Mouse (Mus musculus) layer of hippocampus, adult 6 months (tissue): ENCODE measurements around the gene Foxl2. TPM values are rescaled to one million over a fixed set of nuclear protein-coding genes. Genes with fewer than 3 reads are reported as not detected.

Experiments
- long read RNA-seq, 2 experiments: library from polyadenylated mRNA; unstranded; transcript quantifications; one replicate each; pipeline ENCODE4 v2.0.0; 2019 to 2020
- polyA plus RNA-seq: library from polyadenylated mRNA; unstranded; fragments of <200 nt; fragmentation: Nextera tagmentation; gene quantifications from 2 replicates; pipeline ENCODE4 v1.2.3, GENCODE M21; 2021

Foxl2 gene
- polyA plus RNA-seq = 0.04 TPM in 1 of 2 replicates, not detected in the other
- long read RNA-seq, experiment 1 = 0 reads
- long read RNA-seq, experiment 2, partial matches to known transcripts = 0 of 2 reads
- long read RNA-seq, experiment 2, other reads (novel, unspliced or antisense) = 0 of 2 reads

GRCm38 (mm10) chr9:98955103-98955715 is at the start of gene Foxl2:
Gene Foxl2 (plus strand): TSS chr9:98955288.

GRCm38 (mm10) chr9:98985800-98986475 is 30.9 kb downstream of the Foxl2 start, which contains the start of gene Faim:
Gene Faim (plus strand): TSS chr9:98986373.

Other genes with a start within 250 kb of the Foxl2 start
- not detected in 2 replicates for gene Prr23a1, start 112.8 kb upstream of the Foxl2 start, polyA plus RNA-seq
- not detected in 2 replicates for gene Prr23a2, start 98.8 kb upstream of the Foxl2 start, polyA plus RNA-seq
- gene Prr23a3, start 90.5 kb upstream of the Foxl2 start, polyA plus RNA-seq = not detected in 2 replicates
- gene 7420426K07Rik, start 52.2 kb upstream of the Foxl2 start, polyA plus RNA-seq = not detected in 2 replicates
- gene Faim, start 31.1 kb downstream of the Foxl2 start, polyA plus RNA-seq = 86.6 and 94.7 TPM in 2 replicates
- 0.18 and 0.20 TPM in 2 replicates for gene Gm1123, start 80.4 kb downstream of the Foxl2 start, polyA plus RNA-seq
- 3.4 and 4.3 TPM in 2 replicates for gene Pik3cb, start 185.3 kb downstream of the Foxl2 start, polyA plus RNA-seq